Mouse (Mus musculus) adrenal gland (tissue): ENCODE results near the gene Zfp747.
"Not testable (repeated sequence)": the region's sequence is repeated elsewhere in the genome, so short reads cannot be mapped to it uniquely, and the experiment has no call there.

ENCODE experiments used
- intact Hi-C: fragments of 180-260 bp; cut with DNase I; formaldehyde crosslinking; loops from one replicate; pipeline ENCODE4 v1.15.1; 2025
- long read RNA-seq, 2 experiments: library from polyadenylated mRNA; unstranded; transcript quantifications; one replicate each; pipeline ENCODE4 v2.0.0; 2020; ENCODE audit warnings: borderline replicate concordance in 1 of 2; ENCODE audit not compliant: insufficient replicate concordance in 1 of 2

Zfp747 gene
- long read RNA-seq, experiment 1, partial matches to known transcripts: 0 of 4 reads
- long read RNA-seq, experiment 1, other reads (novel, unspliced or antisense): 0 of 4 reads
- long read RNA-seq, experiment 2, partial matches to known transcripts: 0 of 2 reads
- long read RNA-seq, experiment 2, other reads (novel, unspliced or antisense): 0 of 2 reads

DNA sequence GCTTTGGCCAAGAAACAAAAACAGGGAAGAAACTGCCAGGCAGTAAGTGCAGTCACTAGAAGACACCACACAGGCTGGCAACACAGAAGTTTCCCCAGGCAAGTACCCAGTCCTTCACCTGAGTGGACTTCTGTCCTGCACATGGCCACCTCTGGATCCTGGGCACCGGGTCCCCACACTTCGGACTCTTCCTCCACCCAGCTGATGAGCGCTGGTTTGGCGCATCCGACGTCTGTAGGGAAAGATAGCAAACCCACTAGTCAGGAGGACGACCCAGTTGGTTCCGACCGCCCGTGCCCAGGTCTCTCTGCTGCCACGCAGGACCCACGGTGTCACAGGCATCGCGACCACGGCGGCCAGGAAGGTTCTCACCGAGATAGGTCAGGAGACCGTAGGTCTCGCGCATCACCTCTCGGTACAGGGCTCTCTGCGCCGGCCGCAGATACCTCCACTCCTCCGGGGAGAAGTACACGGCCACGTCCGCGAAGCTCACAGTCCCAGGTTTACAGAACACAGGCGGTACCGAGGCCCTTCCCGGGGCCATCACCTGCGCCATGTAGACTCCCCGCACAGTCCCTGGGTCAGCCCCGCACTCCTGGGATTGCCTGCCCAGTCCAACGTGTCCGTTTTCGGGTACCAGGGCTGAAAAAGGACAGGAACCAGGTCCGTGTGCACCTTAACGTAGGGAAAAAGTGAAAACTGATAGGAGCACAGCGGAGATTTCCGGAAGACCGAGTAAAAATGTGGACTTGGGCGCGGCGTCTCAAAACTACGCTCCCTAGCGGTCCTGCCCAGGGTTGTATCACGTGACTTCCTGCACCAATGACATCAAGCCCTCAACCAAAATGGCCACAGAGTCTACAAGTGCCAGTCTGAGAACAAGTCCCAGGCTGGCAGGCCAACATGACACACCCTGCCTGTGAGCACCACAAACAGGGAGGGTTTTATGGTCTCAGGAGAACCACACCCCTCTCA, at the start of gene Zfp747:
Zfp747 (minus strand) TSS at position 780 of the 975 bp plus-strand sequence.
- intact Hi-C loops: not testable (repeated sequence)

DNA sequence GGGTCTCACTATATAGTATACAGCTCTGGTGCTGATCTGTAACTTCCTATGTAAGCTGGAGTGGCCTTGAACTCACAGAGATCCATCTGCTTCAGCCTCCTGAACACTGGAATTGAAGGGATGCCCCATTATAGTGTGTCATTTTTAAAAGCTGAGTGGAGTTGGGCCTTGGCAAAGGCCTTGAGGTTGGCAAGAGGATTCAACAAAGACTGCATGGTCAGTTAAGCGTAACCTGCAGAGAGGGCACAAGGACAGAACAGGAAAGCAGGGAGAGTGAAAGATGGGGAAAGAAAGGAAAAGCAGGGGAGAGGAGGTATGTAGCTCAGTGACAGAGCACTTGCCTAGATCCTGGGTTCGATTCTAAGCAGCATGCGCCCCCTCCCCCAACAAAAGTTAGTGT, 49.4 kb upstream of the Zfp747 start:
- intact Hi-C loops: no loop called here

DNA sequence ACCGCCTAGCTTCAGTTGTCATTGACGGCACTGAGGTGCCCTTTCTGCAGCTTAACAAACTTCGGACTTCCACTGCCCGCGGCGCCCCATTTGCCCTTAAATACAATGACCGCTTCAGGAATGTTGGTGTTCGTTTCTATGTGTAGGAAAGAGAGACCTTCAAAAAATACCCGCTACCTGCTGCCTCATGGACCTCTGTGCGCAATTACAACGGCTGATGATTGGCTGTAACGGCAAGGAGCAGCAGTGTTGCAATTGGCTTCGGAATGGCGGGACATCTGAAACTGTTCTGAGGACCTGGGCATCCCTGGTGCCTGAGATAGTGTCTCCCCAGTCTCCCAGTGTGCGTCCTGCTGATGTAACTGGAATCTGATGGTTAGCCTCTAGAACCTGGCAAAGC, 46.4 kb upstream of the Zfp747 start:
- intact Hi-C loops: no loop called here

DNA sequence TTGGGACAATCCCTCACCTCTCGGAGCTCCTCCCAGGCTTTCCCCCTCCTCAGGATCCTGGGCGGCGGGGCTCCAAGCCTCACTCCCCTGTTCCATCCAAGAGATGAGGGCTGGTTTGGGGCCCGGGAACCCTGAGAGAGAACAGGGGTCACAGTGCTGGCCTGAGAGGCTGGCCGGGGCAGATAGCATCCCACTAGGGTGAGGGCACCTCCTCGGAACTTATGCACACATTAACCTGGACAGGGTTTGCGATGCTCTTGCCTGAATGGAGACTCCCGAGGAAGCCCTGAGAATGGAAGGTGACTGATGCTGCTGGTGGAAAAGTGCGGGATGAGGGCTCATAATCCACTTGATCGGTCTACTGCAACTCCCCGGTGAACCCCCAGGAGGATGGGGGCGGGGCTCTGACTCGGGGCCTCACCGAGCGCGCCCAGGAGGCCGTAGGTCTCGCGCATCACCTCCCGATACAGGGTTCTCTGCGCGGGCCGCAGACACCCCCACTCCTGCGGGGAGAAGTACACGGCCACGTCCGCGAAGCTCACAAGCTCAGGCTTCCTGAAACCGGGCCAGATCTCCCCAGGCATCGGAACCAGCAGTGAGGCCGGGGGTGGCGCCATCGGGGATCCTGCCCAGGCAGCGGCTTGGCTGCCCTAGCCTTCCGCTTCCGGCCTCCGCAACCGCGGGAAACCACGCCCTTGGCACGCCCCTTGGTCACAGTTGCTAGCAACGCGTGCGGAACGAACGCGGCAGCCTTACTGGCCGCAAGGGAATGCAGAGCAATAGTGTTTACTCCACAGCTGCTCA, 45.7 kb upstream of the Zfp747 start, which contains the start of gene Zfp688:
Zfp688 (minus strand) TSS at position 681 of the 804 bp plus-strand sequence.
- intact Hi-C loops: no loop called here

DNA sequence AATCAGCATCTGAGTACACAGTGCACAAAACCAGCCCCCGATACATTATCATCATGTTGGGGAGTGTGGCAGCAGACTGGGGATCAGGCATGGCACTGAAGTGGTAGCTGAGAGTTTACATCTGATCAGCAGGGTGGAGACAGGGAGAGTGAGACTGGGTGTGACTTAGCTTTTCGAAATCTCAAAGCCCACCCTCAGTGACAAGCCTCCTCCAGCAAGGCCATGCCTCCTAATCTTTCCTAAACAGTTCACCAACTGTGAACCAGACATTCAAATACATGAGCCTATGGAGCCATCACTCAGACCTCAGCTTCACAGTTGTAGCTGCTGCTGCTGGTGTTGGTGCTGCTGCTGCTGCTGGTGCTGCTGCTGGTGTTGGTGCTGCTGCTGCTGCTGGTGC, 35.6 kb upstream of the Zfp747 start:
- intact Hi-C loops: no loop called here

DNA sequence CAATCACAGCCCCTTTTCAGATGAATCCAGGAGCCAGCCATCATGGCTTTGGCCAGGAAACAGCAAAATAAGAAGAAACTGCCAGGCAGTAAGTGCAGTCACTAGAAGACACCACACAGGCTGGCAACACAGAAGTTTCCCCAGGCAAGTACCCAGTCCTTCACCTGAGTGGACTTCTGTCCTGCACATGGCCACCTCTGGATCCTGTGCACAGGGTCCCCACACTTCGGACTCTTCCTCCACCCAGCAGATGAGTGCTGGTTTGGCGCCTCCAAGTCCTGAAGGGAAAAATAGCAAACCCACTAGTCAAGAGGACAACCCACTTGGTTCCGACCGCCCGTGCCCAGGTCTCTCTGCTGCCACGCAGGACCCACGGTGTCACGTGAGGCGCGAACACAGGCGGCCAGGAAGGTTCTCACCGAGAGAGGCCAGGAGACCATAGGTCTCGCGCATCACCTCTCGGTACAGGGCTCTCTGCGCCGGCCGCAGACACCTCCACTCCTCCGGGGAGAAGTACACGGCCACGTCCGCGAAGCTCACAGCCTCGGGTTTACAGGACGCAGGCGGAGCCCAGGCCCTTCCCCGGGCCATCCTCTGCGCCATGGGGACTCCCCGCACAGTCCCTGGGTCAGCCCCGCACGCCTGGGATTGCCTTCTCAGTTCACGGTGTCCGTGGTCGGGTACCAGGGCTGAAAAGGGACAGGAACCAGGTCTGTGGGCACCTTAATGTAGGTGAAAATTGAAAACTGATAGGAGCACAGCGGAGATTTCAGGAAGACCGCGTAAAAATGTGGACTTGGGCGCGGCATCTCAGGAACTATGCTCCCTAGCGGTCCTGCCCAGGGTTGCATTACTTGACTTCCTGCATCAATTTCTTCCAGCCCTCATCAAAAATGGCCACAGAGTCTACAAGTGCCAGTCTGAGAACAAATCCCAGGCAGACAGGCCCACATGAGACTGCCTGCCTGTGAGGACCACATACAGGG, 30.4 kb upstream of the Zfp747 start, which contains the start of gene Zfp764:
Zfp764 (minus strand) TSS at position 821 of the 986 bp plus-strand sequence.
- intact Hi-C loops: not testable (repeated sequence)

DNA sequence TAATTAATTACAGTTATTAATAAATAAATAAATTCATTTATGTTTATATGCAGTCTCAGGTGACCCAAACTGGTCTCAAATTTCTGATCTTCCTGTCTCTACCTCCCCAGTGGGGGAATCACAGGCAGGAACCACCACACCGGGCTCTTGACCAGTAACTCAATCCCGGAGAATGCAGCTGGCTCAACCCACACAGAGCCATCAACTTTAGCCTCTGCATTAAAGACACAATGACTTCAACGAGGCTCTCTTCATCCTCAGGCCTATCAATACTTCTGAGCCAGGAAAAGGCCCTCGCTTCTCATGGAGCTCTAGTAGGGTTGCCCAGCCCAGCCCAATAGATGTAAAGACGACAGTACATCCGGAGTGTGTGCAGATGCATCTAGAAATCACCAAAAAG, 28.3 kb upstream of the Zfp747 start:
- intact Hi-C loops: loop anchor here (5.0 kb wide), 1 partner anchor 42 kb away; no protein-coding TSS in a partner anchor

DNA sequence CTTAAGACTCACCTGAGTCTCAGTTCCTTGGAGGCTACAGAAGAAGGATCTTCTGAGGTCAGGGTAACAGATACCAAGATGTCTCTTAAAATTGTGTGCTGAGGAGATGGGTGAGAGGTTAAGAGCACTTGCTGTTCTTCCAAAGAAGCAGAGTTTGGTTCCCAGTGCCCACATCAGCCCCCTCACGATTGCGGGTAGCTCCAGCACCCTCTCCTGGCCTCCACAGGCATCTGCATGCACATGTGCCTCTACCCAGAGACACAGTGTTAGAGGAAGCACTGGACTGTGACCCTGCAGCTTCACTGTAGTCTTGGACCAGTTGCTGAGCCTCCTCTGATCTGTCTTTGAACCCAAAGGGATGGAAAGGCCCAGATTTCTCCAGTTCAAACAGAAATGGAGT, 27.1 kb upstream of the Zfp747 start:
- intact Hi-C loops: loop anchor here (5.0 kb wide), 1 partner anchor 41 kb away; no protein-coding TSS in a partner anchor

DNA sequence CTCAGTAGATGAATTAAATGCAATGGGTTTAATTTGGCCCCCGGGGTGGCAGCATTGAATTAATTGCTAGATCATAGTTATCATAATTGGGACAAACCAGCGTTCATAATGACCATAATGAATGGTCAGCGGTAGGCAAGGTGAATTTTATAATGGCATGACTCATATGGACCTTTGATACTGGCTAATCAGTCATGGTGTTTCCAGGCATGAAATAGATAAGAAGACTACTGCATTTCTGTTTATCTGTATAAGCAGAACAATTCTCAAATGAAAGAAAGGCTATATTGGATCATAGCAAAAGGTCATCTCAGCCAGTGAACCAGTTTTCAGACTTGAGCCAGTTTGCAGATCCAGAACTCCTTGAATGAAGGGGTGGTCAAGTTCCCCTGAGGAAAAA, 24.5 kb upstream of the Zfp747 start:
- intact Hi-C loops: loop anchor here (5.0 kb wide), 1 partner anchor 38 kb away; no protein-coding TSS in a partner anchor

DNA sequence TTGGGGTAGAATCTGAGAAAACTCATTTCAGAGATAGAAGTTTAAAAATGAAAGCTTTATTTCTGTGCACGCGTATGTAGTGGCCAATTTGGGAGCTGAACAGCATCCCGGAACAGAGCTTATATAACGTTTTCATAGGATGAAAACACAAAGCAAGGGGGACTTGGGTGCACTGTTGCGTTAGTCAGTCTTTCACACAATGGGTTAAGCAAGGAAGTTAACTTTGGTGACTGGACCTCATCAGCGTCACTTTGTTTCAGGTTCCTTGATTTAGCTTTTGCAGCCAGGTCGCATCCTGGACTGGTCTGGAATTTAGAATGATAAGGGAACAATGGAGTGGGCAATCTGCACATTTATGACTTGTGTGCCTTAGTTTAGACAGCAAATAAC, 18.1 kb upstream of the Zfp747 start:
- intact Hi-C loops: no loop called here

DNA sequence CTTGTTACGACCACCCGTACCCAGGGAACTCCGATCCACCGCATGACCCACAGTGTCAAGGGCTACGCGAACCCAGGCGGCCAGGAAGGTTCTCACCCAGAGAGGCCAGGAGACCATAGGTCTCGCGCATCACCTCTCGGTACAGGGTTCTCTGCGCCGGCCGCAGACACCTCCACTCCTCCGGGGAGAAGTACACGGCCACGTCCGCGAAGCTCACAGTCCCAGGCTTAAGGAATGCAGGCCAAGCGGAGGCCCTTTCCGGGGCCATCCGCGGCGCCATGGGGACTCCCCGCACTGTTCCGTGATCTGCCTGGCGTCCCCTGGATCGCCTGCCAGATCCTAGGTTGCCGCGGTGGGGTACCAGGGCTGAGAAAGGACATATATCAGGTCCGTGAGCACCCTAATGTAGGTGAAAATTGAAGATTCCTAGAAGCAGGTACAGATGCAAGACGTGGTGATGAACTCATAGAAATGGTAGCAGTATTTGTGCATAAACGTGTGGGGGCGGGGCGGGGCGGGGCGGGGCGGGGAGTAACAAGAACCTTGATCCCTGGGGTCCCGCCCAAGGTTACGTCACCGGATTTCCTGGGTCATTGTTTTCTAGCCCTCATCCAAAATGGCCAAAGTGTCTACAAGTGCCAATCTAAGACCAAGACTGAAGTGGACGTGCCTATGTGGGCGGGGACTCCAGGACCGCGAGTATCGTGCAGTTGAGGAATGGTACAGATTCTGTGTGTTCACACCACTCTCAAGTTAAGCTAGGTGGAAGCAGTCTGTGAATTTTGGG, 17.5 kb upstream of the Zfp747 start, which contains the start of gene E430018J23Rik:
E430018J23Rik (minus strand) TSS at position 473 of the 787 bp plus-strand sequence.
- intact Hi-C loops: no loop called here

DNA sequence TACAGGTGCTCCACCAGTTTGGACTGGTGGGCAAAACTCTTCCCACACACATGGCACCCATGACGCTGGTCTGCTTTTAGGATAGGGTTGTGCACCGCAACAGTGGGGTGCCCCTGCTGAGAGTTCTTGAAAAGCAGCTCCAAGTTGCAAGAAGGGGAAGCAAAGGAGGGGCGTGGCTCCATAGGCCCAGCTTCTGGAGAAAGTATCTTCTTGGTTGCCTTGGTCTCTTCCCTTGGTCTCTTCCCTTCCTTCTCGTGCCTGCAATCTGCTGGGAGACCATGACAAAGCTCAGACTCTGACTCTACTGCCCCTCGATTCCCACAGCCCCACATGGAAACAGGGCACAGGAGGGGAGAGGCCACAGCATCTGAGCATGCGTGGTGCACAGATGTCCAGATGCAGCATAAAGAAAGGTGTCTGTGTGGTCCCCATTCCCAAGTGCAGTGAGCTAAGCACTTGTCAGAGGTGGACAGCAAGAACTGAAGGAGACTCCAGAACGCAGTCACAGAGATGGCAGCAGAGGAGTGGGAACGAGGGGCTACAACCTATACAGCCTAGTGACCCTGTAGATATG, 16.5 kb upstream of the Zfp747 start:
- intact Hi-C loops: no loop called here

DNA sequence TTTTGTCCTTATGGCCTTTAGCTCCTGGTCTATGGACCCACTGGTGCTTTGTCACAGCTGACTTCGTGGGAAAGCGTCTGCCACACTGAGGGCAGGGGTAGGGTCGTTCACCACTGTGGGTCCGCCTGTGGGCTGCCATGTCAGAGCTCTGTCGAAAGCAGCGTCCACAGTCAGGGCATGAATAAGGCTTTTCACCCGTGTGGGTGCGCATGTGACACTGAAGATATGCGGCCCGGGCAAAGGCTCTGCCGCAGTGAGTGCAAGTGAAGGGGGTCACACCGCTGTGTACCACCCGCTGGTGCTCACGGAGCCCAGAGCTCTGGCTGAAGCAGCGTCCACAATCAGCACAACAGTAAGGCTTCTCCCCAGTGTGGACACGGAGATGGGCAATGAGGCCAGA, 15.7 kb upstream of the Zfp747 start:
- intact Hi-C loops: no loop called here

DNA sequence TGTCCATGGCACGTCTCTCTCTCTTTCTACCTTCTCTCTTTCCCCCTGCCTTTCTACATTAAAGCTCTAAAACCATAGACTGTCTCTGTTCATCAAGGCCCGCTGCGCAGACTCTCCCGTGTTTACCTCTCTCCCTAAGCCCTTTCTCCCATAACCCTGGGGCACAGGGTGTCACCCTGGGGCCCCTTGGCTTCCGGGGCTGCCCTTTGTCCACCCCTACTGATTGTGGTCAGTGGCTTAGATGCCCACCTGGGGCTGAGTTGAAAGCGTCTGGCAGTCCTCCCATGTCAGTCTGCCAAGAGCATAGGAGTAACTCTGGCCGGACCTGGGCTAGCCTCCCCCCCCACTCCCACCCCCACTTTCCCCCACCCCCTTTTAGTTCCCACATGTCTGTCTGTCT, 14.5 kb upstream of the Zfp747 start:
- intact Hi-C loops: no loop called here

DNA sequence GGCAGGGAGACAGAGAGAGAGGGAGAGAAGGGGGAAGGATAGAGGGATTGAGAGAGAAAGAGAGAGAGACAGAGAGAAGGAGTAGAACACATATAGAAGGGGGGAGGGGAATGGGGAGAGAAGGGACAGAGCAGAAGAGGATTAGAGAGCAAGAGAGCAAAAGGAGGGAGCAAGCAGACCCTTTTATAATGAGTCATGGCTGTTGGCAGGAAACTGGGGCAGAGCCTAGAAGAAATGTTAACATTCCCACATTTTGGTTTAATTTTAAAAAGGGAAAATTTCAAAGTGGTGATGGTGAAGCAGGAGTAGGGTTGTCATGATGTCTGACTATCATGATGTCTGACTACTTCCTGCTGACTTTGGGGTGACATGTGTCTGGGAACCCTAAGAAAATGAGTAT, 12.4 kb upstream of the Zfp747 start:
- intact Hi-C loops: not testable (repeated sequence)

DNA sequence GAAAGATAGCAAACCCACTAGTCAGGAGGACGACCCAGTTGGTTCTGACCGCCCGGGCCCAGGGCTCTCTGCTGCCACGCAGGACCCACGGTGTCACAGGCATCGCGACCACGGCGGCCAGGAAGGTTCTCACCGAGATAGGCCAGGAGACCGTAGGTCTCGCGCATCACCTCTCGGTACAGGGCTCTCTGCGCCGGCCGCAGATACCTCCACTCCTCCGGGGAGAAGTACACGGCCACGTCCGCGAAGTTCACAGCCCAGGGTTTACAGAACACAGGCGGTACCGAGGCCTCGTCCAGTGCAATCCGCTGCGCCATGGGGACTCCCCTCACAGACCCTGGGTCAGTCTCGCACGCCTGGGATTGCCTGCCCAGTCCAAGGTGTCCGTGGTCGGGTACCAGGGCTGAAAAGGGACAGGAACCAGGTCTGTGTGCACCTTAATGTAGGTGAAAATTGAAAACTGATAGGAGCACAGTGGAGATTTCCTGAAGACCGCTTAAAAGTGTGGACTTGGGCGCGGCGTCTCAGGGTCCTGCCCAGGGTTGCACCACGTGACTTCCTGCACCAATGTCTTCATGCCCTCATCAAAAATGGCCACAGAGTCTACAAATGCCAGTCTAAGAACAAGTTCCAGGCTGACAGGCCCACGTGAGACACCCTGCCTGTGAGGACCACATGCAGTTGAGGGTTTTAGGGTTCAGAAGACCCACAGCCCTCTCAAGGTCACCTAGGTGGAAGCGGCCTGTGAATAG, 11.0 kb upstream of the Zfp747 start, which contains the start of gene 9130019O22Rik:
9130019O22Rik (minus strand) TSS at position 526 of the 752 bp plus-strand sequence.
- intact Hi-C loops: no loop called here

DNA sequence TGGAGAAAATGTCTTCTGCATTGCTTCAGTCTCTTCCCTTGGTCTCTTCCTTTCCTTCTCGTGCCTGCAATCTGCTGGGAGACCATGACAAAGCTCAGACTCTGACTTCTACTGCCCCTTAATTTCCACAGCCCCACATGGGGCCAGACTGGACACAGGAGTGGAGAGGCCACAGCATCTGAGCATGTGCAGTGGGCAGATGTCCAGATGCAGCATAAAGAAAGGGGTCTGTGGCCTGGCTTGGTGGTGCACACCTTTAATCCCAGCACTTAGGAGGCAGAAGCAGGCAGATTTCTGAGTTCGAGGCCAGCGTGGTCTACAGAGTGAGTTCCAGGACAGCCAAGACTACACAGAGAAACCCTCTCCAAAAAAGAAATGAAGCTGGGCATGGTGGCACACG, 9.7 kb upstream of the Zfp747 start:
- intact Hi-C loops: not testable (repeated sequence)

DNA sequence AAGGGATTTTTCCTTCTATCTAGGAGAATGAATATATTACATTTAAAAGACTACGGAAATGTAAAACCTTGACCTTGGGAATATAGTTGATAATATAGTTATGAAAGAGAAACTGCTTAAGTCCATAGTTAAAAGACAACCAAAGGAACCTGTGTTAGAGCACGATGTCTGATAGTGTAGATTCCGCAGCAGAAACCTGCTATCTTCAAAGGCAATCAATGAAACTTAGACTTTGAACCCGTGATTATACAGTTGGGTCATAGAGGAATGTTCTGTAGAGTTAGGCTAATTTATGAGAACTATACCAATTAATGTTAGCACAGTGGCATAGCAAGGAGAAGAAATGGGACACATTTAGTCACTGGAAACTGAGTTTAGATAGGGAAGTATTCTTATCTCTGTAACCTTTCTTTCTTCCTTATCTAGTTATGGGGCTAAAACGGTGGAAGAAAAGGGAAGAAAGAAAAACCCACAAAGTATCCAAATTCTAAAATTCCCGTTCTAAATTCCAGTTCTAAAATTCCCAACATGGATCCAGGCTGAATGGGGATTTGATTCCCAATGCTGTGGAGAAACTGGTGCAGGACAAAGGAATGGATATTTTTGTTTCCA, 2.6 kb upstream of the Zfp747 start:
- intact Hi-C loops: no loop called here
